Mouse (Mus musculus) bone marrow, adult 2 months (tissue): ENCODE measurements at regions not wholly inside any gene's neighbourhood (a gene's known extent, or its start where the extent isn't known, plus 50 kb on each side); places are given as distances from the start of the nearest gene placed in this dataset.

Experiments
- CTCF ChIP-seq: fragments of 200-500 bp; IDR thresholded peaks from 2 replicates; pipeline ENCODE4 v1.5.1; 2011; ENCODE audit warnings: low read length, control low read depth; ENCODE audit not compliant: control insufficient read depth, insufficient read depth
- POLR2A ChIP-seq: fragments of 200-500 bp; IDR thresholded peaks from 2 replicates; pipeline ENCODE4 v1.6.1; 2011; ENCODE audit warnings: low read depth, mild to moderate bottlenecking, control low read depth, low read length, borderline replicate concordance; ENCODE audit not compliant: control insufficient read depth

- TF ChIP-seq POLR2A (no peak), CTCF (no peak)
These were observed 69.9 kb upstream of the Tmtc1 start for GRCm38 (mm10) chr6:148514124-148514523.
